Mouse (Mus musculus) spleen, adult 2 months (tissue): Measurements from ENCODE around the gene Hspa1l.

Experiments
- CTCF ChIP-seq: fragments of 200-500 bp; IDR thresholded peaks from 2 replicates; pipeline ENCODE4 v1.5.1; 2011; ENCODE audit warnings: mild to moderate bottlenecking, inconsistent platforms; ENCODE audit not compliant: insufficient read depth, insufficient read length, insufficient replicate concordance; ENCODE audit errors: extremely low read depth
- POLR2A ChIP-seq: fragments of 200-500 bp; IDR thresholded peaks from 2 replicates; pipeline ENCODE4 v1.6.1; 2011; ENCODE audit warnings: low read depth, low read length, inconsistent platforms

GRCm38 (mm10) chr17:35027277-35028068, 55.0 kb downstream of the Hspa1l start, which contains the start of gene Sapcd1:
- TF ChIP-seq POLR2A (no peak), CTCF (peak; percentile 7; the same call in 1 of the 2 replicates)
